23 mouse cellular contexts compared by ENCODE assay signal in genomic region chr11:80771596-80772250, GRCm38 (mm10). TPM values are rescaled to one million over a fixed set of nuclear protein-coding genes. Genes with fewer than 3 reads are reported as not detected.
DNase-seq lines count a peak whose midpoint lies in the region; ATAC-seq and TF ChIP-seq lines count a peak whose summit lies in the region.
"Had no signal": no experiment of that assay in that cellular context is flagged by ENCODE, and none has a peak within 500 bp of the region (broad histone marks: within the 10 kb centered on the region; RNA-seq: fewer than 3 reads in every experiment).

No protein-coding gene starts in this region.

- no peak overlapping the region for H3K9ac ChIP-seq in lung, postnatal 0 days (replicated peaks; ENCODE audit: low read depth)
- no peak overlapping the region for H3K9ac ChIP-seq in MEL (ENCODE audit: control insufficient read depth, low read depth, low read length, poor library complexity, severe bottlenecking)
- H3K9ac ChIP-seq: embryonic facial prominence, embryonic 13.5 days; forebrain, embryonic 13.5 days; hindbrain, embryonic 12.5 days; hindbrain, embryonic 15.5 days had no signal

- no peak for ATAC-seq in lung, postnatal 0 days
- ATAC-seq: activated CD4-positive, CD25-positive, alpha-beta regulatory T cell, adult 4 months; CD4-positive, CD25-positive, alpha-beta regulatory T cell, adult 4 months; forebrain, embryonic 13.5 days; forebrain, embryonic 16.5 days had no signal

- peaks cover 15% of the 10 kb centered on the region for H3K4me1 ChIP-seq in lung, postnatal 0 days (ENCODE audit: insufficient read depth, low read depth, low read length)
- H3K4me1 ChIP-seq in MEL (ENCODE audit: control insufficient read depth in 1 of 2, insufficient read depth in 2 of 2, low read length in 2 of 2), result peaks cover 44 to 47% of the 10 kb centered on the region in 2 experiments
- H3K4me1 ChIP-seq: forebrain, embryonic 13.5 days; hindbrain, embryonic 15.5 days had no signal

- peak overlapping the region; percentile 64 for H3K27ac ChIP-seq in gastrocnemius, adult 2 months
- peak overlapping the region; percentile 22 for H3K27ac ChIP-seq in lung, postnatal 0 days (ENCODE audit: low read length)
- H3K27ac ChIP-seq in MEL (ENCODE audit: control insufficient read depth, low read depth, low read length), result no peak overlapping the region
- H3K27ac ChIP-seq: embryonic facial prominence, embryonic 10.5 days; embryonic facial prominence, embryonic 13.5 days; forebrain, embryonic 10.5 days; forebrain, embryonic 13.5 days; hindbrain, embryonic 12.5 days; hindbrain, embryonic 15.5 days had no signal

- no peak overlapping the region for H3K4me3 ChIP-seq in gastrocnemius, adult 2 months
- no peak overlapping the region for H3K4me3 ChIP-seq in lung, postnatal 0 days (ENCODE audit: low read depth, low read length)
- H3K4me3 ChIP-seq in MEL (ENCODE audit: control insufficient read depth in 1 of 2, insufficient read depth in 1 of 2, low read depth in 2 of 2, low read length in 2 of 2), result no peak overlapping the region
- H3K4me3 ChIP-seq: embryonic facial prominence, embryonic 10.5 days; embryonic facial prominence, embryonic 13.5 days; forebrain, embryonic 10.5 days; forebrain, embryonic 13.5 days; hindbrain, embryonic 12.5 days; hindbrain, embryonic 15.5 days had no signal

- no peak for DNase-seq in gastrocnemius, adult 2 months
- DNase-seq in gastrocnemius, postnatal 10 days, result no peak
- no peak for DNase-seq in lung, postnatal 0 days (ENCODE audit: low spot score)
- no peak for DNase-seq in lung, postnatal 4 days
- DNase-seq in MEL (ENCODE audit: low read depth, low spot score), result peak; percentile 80
- no peak for DNase-seq in embryo, embryonic 10 days (ENCODE audit: low spot score)
- DNase-seq: adrenal gland, postnatal 10 days; cerebellum, adult 11 months; cerebellum, adult 2 months; cerebellum, adult 9-11 months; cerebellum, postnatal 25 days; embryo, embryonic 11 days; gastrocnemius, postnatal 25 days had no signal

- H3K79me2 ChIP-seq in MEL (ENCODE audit: control insufficient read depth, insufficient read depth, low read length, poor library complexity), result peaks cover 42% of the 10 kb centered on the region

- TF ChIP-seq RAD21 in MEL (IDR thresholded peaks at IDR 0.05; ENCODE audit: low read depth, low read length), result no peak

- no peak for TF ChIP-seq CTCF in gastrocnemius, adult 2 months (IDR thresholded peaks at IDR 0.05)
- no peak for TF ChIP-seq CTCF in lung, postnatal 0 days (IDR thresholded peaks at IDR 0.05)
- TF ChIP-seq CTCF in MEL (IDR thresholded peaks at IDR 0.05 in 2 of 3, conservative IDR thresholded peaks at IDR 0.05 in 1 of 3; ENCODE audit: control insufficient read depth in 1 of 3, insufficient read depth in 1 of 3, low read depth in 2 of 3, low read length in 3 of 3, poor library complexity in 1 of 3, severe bottlenecking in 1 of 3), result no peak

- H3K9me3 ChIP-seq in lung, postnatal 0 days (ENCODE audit: low read length), result no peaks in the 10 kb centered on the region
- no peaks in the 10 kb centered on the region for H3K9me3 ChIP-seq in MEL (replicated peaks; ENCODE audit: insufficient read depth, low read length)
- H3K9me3 ChIP-seq: embryonic facial prominence, embryonic 10.5 days; embryonic facial prominence, embryonic 13.5 days; forebrain, embryonic 10.5 days; forebrain, embryonic 13.5 days; hindbrain, embryonic 12.5 days; hindbrain, embryonic 15.5 days had no signal

- intact Hi-C loops in gastrocnemius, adult 2 months (cut with DNase I), result no loop called here

- no peak overlapping the region for H3K4me2 ChIP-seq in lung, postnatal 0 days (replicated peaks; ENCODE audit: low read depth, low read length)
- H3K4me2 ChIP-seq: embryonic facial prominence, embryonic 13.5 days; forebrain, embryonic 13.5 days; heart, embryonic 11.5 days; hindbrain, embryonic 12.5 days; hindbrain, embryonic 15.5 days had no signal

- 61% methylated on average over 5 of the region's 5 CpGs for WGBS in lung, postnatal 0 days

- H3K27me3 ChIP-seq in lung, postnatal 0 days (replicated peaks; ENCODE audit: insufficient read depth, low read length), result no peaks in the 10 kb centered on the region
- no peaks in the 10 kb centered on the region for H3K27me3 ChIP-seq in MEL (ENCODE audit: control insufficient read depth in 1 of 2, insufficient read depth in 2 of 2, low read length in 2 of 2)
- H3K27me3 ChIP-seq: embryonic facial prominence, embryonic 13.5 days; forebrain, embryonic 13.5 days; hindbrain, embryonic 12.5 days; hindbrain, embryonic 15.5 days had no signal

- no peak for TF ChIP-seq EP300 in lung, postnatal 0 days (IDR thresholded peaks at IDR 0.05)
- TF ChIP-seq EP300 in MEL (IDR thresholded peaks at IDR 0.05; ENCODE audit: low read depth in 1 of 2, low read length in 2 of 2), result peak in 1 of 2 experiments; percentile 66; a peak in 2 of 4 replicates

- H3K36me3 ChIP-seq in lung, postnatal 0 days (ENCODE audit: insufficient read depth, low read length), result no peaks in the 10 kb centered on the region
- peaks cover 6 to 55% of the 10 kb centered on the region in 2 experiments; a peak in 3 of 4 replicates for H3K36me3 ChIP-seq in MEL (ENCODE audit: control insufficient read depth in 1 of 2, insufficient read depth in 2 of 2, low read length in 2 of 2)
- H3K36me3 ChIP-seq: embryonic facial prominence, embryonic 10.5 days; embryonic facial prominence, embryonic 13.5 days; forebrain, embryonic 10.5 days; hindbrain, embryonic 12.5 days; hindbrain, embryonic 15.5 days had no signal

- no peak for TF ChIP-seq POLR2A in MEL (IDR thresholded peaks at IDR 0.05; ENCODE audit: control insufficient read depth in 1 of 2, insufficient read depth in 1 of 2, low read depth in 1 of 2, low read length in 2 of 2, poor library complexity in 1 of 2)

TF ChIP-seq in MEL, 35 proteins besides CTCF, POLR2A, EP300 and RAD21:
- TF ChIP-seq HCFC1 (IDR thresholded peaks at IDR 0.05; ENCODE audit: low read depth, low read length), result no peak
- no peak for TF ChIP-seq MYB (IDR thresholded peaks at IDR 0.05; ENCODE audit: low read depth, low read length)
- TF ChIP-seq UBTF (IDR thresholded peaks at IDR 0.05; ENCODE audit: borderline replicate concordance, insufficient read depth, low read depth, low read length), result no peak
- TF ChIP-seq GATA1 (IDR thresholded peaks at IDR 0.05; ENCODE audit: low read depth, low read length), result 0 out of 2 replicates have a peak, but pooled peaks have one; percentile 16
- 0 out of 2 replicates have a peak, but pooled peaks have one; percentile 52 for TF ChIP-seq MYC (IDR thresholded peaks at IDR 0.05; ENCODE audit: low read depth, low read length)
- TF ChIP-seq ETS1 (IDR thresholded peaks at IDR 0.05; ENCODE audit: low read depth, low read length), result peak; percentile 46; the same call in 1 of the 2 replicates
- TF ChIP-seq SIN3A (IDR thresholded peaks at IDR 0.05; ENCODE audit: low read length), result no peak
- peak; percentile 47; the same call in 1 of the 2 replicates for TF ChIP-seq MXI1 (IDR thresholded peaks at IDR 0.05; ENCODE audit: low read depth, low read length)
- peak; percentile 48; the same call in 1 of the 2 replicates for TF ChIP-seq RCOR1 (IDR thresholded peaks at IDR 0.05; ENCODE audit: low read depth, low read length)
- no peak for TF ChIP-seq E2F4 (IDR thresholded peaks at IDR 0.05; ENCODE audit: borderline replicate concordance, low read depth, low read length)

RNA-seq across cellular contexts. Expression of gene Myo1d, which starts 8.1 kb away (rescaled TPM):
- 1 to 10 TPM; 2.7 to 5.3 TPM for total RNA-seq in gastrocnemius, adult 2 months (2021)
- total RNA-seq in gastrocnemius, postnatal 10 days (2021), result 10 to 100 TPM in 1 of 2 experiments, 1 to 10 TPM in 1; 6.6 to 12.5 TPM
- 26.4 and 29.6 TPM in 2 replicates for polyA plus RNA-seq in lung, postnatal 0 days (2015; fragmentation: Nextera tagmentation; extraction: Ambion mirVana)
- total RNA-seq in MEL (2012; rRNA removed), result 15.9 and 20.2 TPM in 2 replicates
- polyA plus RNA-seq in MEL (2012; ENCODE audit: insufficient read depth in 1 of 2, insufficient read length in 2 of 2, low read depth in 1 of 2, low replicate concordance in 2 of 2, missing spikeins in 1 of 2), result 10 to 100 TPM; 41.7 to 81.1 TPM

RNA-seq across cellular contexts. Expression of gene Tmem98, which starts 38.3 kb away (rescaled TPM):
- 1 to 10 TPM in 1 of 2 experiments, under 1 TPM in 1; 0.87 to 1.3 TPM for total RNA-seq in gastrocnemius, adult 2 months (2021)
- 1 to 10 TPM; 8.6 to 9.1 TPM for total RNA-seq in gastrocnemius, postnatal 10 days (2021)
- 72.1 and 82.0 TPM in 2 replicates for polyA plus RNA-seq in lung, postnatal 0 days (2015; fragmentation: Nextera tagmentation; extraction: Ambion mirVana)
- 21.5 and 23.3 TPM in 2 replicates for total RNA-seq in MEL (2012; rRNA removed)
- 10 to 100 TPM in 1 of 2 experiments, not detected in 1; 33.5 TPM for polyA plus RNA-seq in MEL (2012; ENCODE audit: insufficient read depth in 1 of 2, insufficient read length in 2 of 2, low read depth in 1 of 2, low replicate concordance in 2 of 2, missing spikeins in 1 of 2)
- polyA plus RNA-seq: activated CD4-positive, CD25-positive, alpha-beta regulatory T cell, adult 4 months; CD4-positive, CD25-positive, alpha-beta regulatory T cell, adult 4 months had no signal
